Mouse (Mus musculus): ENCODE results near the gene Armh4.
"Not testable (repeated sequence)": the region's sequence is repeated elsewhere in the genome, so short reads cannot be mapped to it uniquely, and the experiment has no call there.

- not testable (repeated sequence) for TF ChIP-seq CTCF (IDR thresholded peaks at IDR 0.05; ENCODE audit: borderline replicate concordance, insufficient read depth, low read length); POLR2A (IDR thresholded peaks at IDR 0.05; ENCODE audit: low read depth, low read length)
These were observed 5.6 kb downstream of the Armh4 start for GRCm38 (mm10) chr14:49777539-49777938.

Data from embryonic fibroblast, embryonic 13.5 days (primary cell).